Comparison of ENCODE assay signal across 8 mouse cellular contexts in the genomic region with DNA sequence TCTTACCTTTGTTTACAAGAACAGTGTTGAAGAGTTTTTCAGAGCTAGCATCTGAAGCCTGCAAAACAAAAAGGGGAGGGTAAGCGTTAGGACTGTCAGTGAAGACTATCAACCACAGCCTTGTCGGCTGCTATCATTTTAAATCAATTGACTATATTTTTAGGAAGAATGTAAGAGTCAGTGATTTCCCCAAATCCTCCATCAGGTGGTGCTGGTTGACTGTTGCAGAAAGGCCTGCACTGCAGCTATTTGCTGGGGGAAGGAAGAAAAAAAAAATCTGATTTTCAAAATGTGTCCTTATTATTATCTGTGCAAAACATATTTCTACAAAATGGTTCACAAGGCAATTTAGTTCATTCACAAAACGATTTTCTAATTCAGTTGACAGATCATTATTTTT.
DNase-seq lines count a peak whose midpoint lies in the region; ATAC-seq and TF ChIP-seq lines count a peak whose summit lies in the region.

No protein-coding gene starts in this region.

- no peaks in the 10 kb centered on the region for H3K27me3 ChIP-seq in kidney, embryonic 14.5 days (ENCODE audit: control insufficient read depth, insufficient read depth, low read length)
- H3K27me3 ChIP-seq in embryonic facial prominence, embryonic 11.5 days (ENCODE audit: control insufficient read depth, insufficient read depth, low read length): no peaks in the 10 kb centered on the region
- no peaks in the 10 kb centered on the region for H3K27me3 ChIP-seq in kidney, postnatal 0 days (ENCODE audit: insufficient read depth, low read length)
- H3K27me3 ChIP-seq in lung, postnatal 0 days (replicated peaks; ENCODE audit: insufficient read depth, low read length): peaks cover 4% of the 10 kb centered on the region; the same call in 1 of the 2 replicates

- no peak overlapping the region for H3K27ac ChIP-seq in kidney, embryonic 14.5 days (ENCODE audit: low read depth, low read length)
- no peak overlapping the region for H3K27ac ChIP-seq in embryonic facial prominence, embryonic 11.5 days (replicated peaks; ENCODE audit: low read depth, low read length)
- H3K27ac ChIP-seq in kidney, postnatal 0 days: no peak overlapping the region
- no peak overlapping the region for H3K27ac ChIP-seq in lung, postnatal 0 days (ENCODE audit: low read length)

- no peak overlapping the region for H3K4me2 ChIP-seq in kidney, embryonic 14.5 days (replicated peaks; ENCODE audit: low read depth, low read length)
- H3K4me2 ChIP-seq in embryonic facial prominence, embryonic 11.5 days (ENCODE audit: low read depth, low read length): no peak overlapping the region
- no peak overlapping the region for H3K4me2 ChIP-seq in kidney, postnatal 0 days (ENCODE audit: low read length)
- H3K4me2 ChIP-seq in lung, postnatal 0 days (replicated peaks; ENCODE audit: low read depth, low read length): no peak overlapping the region

- H3K4me3 ChIP-seq in kidney, embryonic 14.5 days (ENCODE audit: low read length): no peak overlapping the region
- H3K4me3 ChIP-seq in embryonic facial prominence, embryonic 11.5 days (ENCODE audit: low read depth, low read length): no peak overlapping the region
- no peak overlapping the region for H3K4me3 ChIP-seq in kidney, postnatal 0 days (replicated peaks; ENCODE audit: low read depth, low read length)
- H3K4me3 ChIP-seq in lung, postnatal 0 days (ENCODE audit: low read depth, low read length): no peak overlapping the region

- ATAC-seq in kidney, embryonic 14.5 days (ENCODE audit: low FRiP score, low TSS enrichment): no peak
- no peak for ATAC-seq in embryonic facial prominence, embryonic 11.5 days (replicated peaks; ENCODE audit: insufficient number of reproducible peaks, low FRiP score, low TSS enrichment, low read depth)
- no peak for ATAC-seq in kidney, postnatal 0 days (replicated peaks; ENCODE audit: low FRiP score, low read depth)
- ATAC-seq in lung, postnatal 0 days: no peak

- WGBS in kidney, embryonic 14.5 days: 32% methylated on average over 3 of the region's 3 CpGs
- 27% methylated on average over 3 of the region's 3 CpGs for WGBS in embryonic facial prominence, embryonic 11.5 days
- WGBS in kidney, postnatal 0 days: 28% methylated on average over 3 of the region's 3 CpGs
- 29% methylated on average over 3 of the region's 3 CpGs for WGBS in lung, postnatal 0 days

- peaks cover 20% of the 10 kb centered on the region for H3K4me1 ChIP-seq in kidney, embryonic 14.5 days (ENCODE audit: control insufficient read depth, insufficient read depth, low read length)
- H3K4me1 ChIP-seq in embryonic facial prominence, embryonic 11.5 days (ENCODE audit: control insufficient read depth, insufficient read depth, low read length): no peaks in the 10 kb centered on the region; the same call in 1 of the 2 replicates
- H3K4me1 ChIP-seq in kidney, postnatal 0 days (replicated peaks; ENCODE audit: insufficient read depth, low read length): no peaks in the 10 kb centered on the region; the same call in 1 of the 2 replicates
- H3K4me1 ChIP-seq in lung, postnatal 0 days (ENCODE audit: insufficient read depth, low read depth, low read length): no peaks in the 10 kb centered on the region; the same call in 1 of the 2 replicates

- no peak overlapping the region for H3K9ac ChIP-seq in kidney, embryonic 14.5 days (ENCODE audit: low read depth, low read length)
- H3K9ac ChIP-seq in embryonic facial prominence, embryonic 11.5 days (replicated peaks; ENCODE audit: low read length): no peak overlapping the region
- H3K9ac ChIP-seq in kidney, postnatal 0 days (ENCODE audit: low read depth, low read length): no peak overlapping the region
- no peak overlapping the region for H3K9ac ChIP-seq in lung, postnatal 0 days (replicated peaks; ENCODE audit: low read depth)

- peak; percentile 89 for TF ChIP-seq CTCF in kidney, postnatal 0 days (IDR thresholded peaks at IDR 0.05; ENCODE audit: low read depth)
- peak; percentile 80 for TF ChIP-seq CTCF in lung, postnatal 0 days (IDR thresholded peaks at IDR 0.05)

- no peak for TF ChIP-seq EP300 in lung, postnatal 0 days (IDR thresholded peaks at IDR 0.05)

- H3K9me3 ChIP-seq in kidney, embryonic 14.5 days (ENCODE audit: control insufficient read depth, low read length): 0 out of 2 replicates have a peak, but pooled peaks cover 3% of the 10 kb centered on the region
- no peaks in the 10 kb centered on the region for H3K9me3 ChIP-seq in embryonic facial prominence, embryonic 11.5 days (replicated peaks; ENCODE audit: control insufficient read depth, low read length)
- no peaks in the 10 kb centered on the region for H3K9me3 ChIP-seq in kidney, postnatal 0 days (replicated peaks; ENCODE audit: low read length)
- no peaks in the 10 kb centered on the region for H3K9me3 ChIP-seq in lung, postnatal 0 days (ENCODE audit: low read length)

- H3K36me3 ChIP-seq in kidney, embryonic 14.5 days (ENCODE audit: control insufficient read depth, insufficient read depth, low read length): peaks cover 4% of the 10 kb centered on the region; the same call in 1 of the 2 replicates
- H3K36me3 ChIP-seq in embryonic facial prominence, embryonic 11.5 days (replicated peaks; ENCODE audit: control insufficient read depth, insufficient read depth, low read depth, low read length): peaks cover 5% of the 10 kb centered on the region
- no peaks in the 10 kb centered on the region for H3K36me3 ChIP-seq in kidney, postnatal 0 days (ENCODE audit: insufficient read depth, low read length)
- no peaks in the 10 kb centered on the region for H3K36me3 ChIP-seq in lung, postnatal 0 days (ENCODE audit: insufficient read depth, low read length)

- DNase-seq in kidney, adult 18-20 months: peak; percentile 22
- peak; percentile 46 for DNase-seq in adrenal gland, adult 2 months
- DNase-seq in embryonic facial prominence, embryonic 11.5 days (ENCODE audit: low spot score): peak; percentile 80
- peak; percentile 83 for DNase-seq in kidney, postnatal 0 days (ENCODE audit: low spot score)
- DNase-seq in lung, postnatal 0 days (ENCODE audit: low spot score): peak; percentile 67
- DNase-seq in right cerebral cortex, postnatal 4 days: peak; percentile 60
- DNase-seq in urinary bladder, adult 2 months (ENCODE audit: low spot score): no peak
